Mouse (Mus musculus): ENCODE results near the gene Ces5a. TPM values are rescaled to one million over a fixed set of nuclear protein-coding genes. Genes with fewer than 3 reads are reported as not detected.

Ces5a gene
- total RNA-seq, 1 experiment: not detected

DNA sequence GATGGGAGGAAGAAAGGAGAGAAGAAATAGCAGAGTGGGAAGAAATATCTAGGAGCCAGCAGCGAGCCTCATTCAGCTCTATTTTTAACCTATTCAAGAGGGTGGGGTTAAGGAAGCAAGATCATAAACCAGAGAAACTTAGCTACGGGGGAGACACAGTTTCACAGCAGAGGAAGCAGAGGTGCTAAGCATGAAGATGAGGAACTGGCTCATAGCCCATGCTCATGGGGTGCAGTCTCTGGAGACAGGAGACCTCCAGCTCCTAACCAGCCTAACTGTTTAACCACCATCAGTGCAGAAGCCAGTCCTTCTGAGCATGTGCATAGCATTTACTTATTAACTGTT lies 34.5 kb upstream of the Ces5a start:
- H3K27ac ChIP-seq (ENCODE audit: insufficient read depth, low read depth, low read length, poor library complexity, severe bottlenecking): no peak overlapping the region

DNA sequence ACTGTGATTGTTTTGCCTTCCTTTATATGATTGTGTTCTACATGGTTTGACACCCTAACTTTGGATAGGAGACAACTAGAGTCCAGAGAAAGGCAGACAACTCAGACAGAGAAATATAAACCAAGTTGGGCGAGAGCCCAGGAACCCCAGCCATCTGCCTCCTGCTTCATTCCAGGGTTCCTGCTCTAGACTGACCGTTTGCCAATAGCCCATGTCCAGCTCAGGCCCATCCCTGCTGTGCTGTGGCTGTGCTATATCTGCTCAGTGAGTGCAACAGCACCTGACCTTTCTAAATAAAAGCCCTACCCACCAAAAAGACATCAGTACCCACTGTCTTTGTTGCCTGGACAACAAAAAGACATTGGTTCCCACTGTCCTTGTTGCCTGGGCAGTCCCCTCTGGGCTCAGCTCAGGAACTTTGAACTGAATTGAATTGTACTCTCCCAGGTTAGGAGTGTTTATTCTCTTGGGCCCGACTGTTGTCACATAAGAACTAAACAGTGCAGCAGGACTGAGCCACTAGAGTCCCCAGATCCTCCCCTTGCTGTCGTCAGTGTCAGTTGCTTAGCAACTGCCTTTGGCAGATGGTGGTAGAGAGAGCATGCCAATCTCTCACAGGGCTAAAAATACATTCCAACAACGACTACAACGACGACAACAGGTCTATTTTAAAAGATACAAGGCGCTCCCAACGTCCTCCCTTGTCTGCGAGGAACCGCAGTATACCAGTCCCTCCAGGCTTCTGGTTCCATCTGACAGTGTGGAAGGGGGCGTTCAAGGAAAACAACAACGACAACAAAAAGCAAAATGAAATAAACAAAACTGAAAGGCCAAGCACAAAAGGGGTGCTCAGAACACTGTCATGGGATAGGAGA lies 33.9 kb upstream of the Ces5a start:
- no peak overlapping the region for H3K9ac ChIP-seq (ENCODE audit: insufficient read depth, low read depth, low read length, poor library complexity, severe bottlenecking)
- no peak for DNase-seq (ENCODE audit: low read depth, low spot score)
- H3K4me1 ChIP-seq (ENCODE audit: control insufficient read depth in 2 of 2, insufficient read depth in 2 of 2, low read length in 2 of 2, poor library complexity in 1 of 2): no peaks in the 10 kb centered on the region
- in situ Hi-C loops (cut with MboI; ENCODE audit: low sequenced_read_pairs in 2 of 2, unreplicated experiment in 2 of 2): no loop called here
- no peaks in the 10 kb centered on the region for H3K36me3 ChIP-seq (ENCODE audit: control insufficient read depth, insufficient read depth, low read length, poor library complexity, severe bottlenecking)
- H3K4me3 ChIP-seq (ENCODE audit: insufficient read depth in 1 of 2, low read depth in 1 of 2, low read length in 2 of 2, poor library complexity in 1 of 2, severe bottlenecking in 1 of 2): no peak overlapping the region
- H3K9me3 ChIP-seq (ENCODE audit: control insufficient read depth, insufficient read depth, low read depth, low read length): no peaks in the 10 kb centered on the region
- no peak overlapping the region for H3K27ac ChIP-seq (ENCODE audit: insufficient read depth, low read depth, low read length, poor library complexity, severe bottlenecking)
- TF ChIP-seq ZNF384 (IDR thresholded peaks at IDR 0.05; ENCODE audit: low read depth, low read length) (no peak), ZC3H11A (IDR thresholded peaks at IDR 0.05; ENCODE audit: borderline replicate concordance, low read depth, low read length) (no peak), MAFK (IDR thresholded peaks at IDR 0.05; ENCODE audit: insufficient read depth, low read depth, low read length) (no peak), CHD2 (IDR thresholded peaks at IDR 0.05; ENCODE audit: low read depth, low read length) (no peak), HCFC1 (IDR thresholded peaks at IDR 0.05; ENCODE audit: borderline replicate concordance, insufficient read depth, low read length) (no peak)

More for the DNA sequence above, 34.5 kb upstream of the Ces5a start:
- Histone ChIP-seq H3K9ac (ENCODE audit: insufficient read depth, low read depth, low read length, poor library complexity, severe bottlenecking) (no peak overlapping the region), H3K36me3 (ENCODE audit: control insufficient read depth, insufficient read depth, low read length, poor library complexity, severe bottlenecking) (no peaks in the 10 kb centered on the region), H3K9me3 (ENCODE audit: control insufficient read depth, insufficient read depth, low read depth, low read length) (no peaks in the 10 kb centered on the region), H3K4me3 (ENCODE audit: insufficient read depth in 1 of 2, low read depth in 1 of 2, low read length in 2 of 2, poor library complexity in 1 of 2, severe bottlenecking in 1 of 2) (no peak overlapping the region), H3K4me1 (ENCODE audit: control insufficient read depth in 2 of 2, insufficient read depth in 2 of 2, low read length in 2 of 2, poor library complexity in 1 of 2) (no peaks in the 10 kb centered on the region)
- in situ Hi-C loops (cut with MboI; ENCODE audit: low sequenced_read_pairs in 2 of 2, unreplicated experiment in 2 of 2): no loop called here
- DNase-seq (ENCODE audit: low read depth, low spot score): no peak
- TF ChIP-seq ZC3H11A (IDR thresholded peaks at IDR 0.05; ENCODE audit: borderline replicate concordance, low read depth, low read length) (no peak), ZNF384 (IDR thresholded peaks at IDR 0.05; ENCODE audit: low read depth, low read length) (no peak), MAFK (IDR thresholded peaks at IDR 0.05; ENCODE audit: insufficient read depth, low read depth, low read length) (no peak), HCFC1 (IDR thresholded peaks at IDR 0.05; ENCODE audit: borderline replicate concordance, insufficient read depth, low read length) (no peak), CHD2 (IDR thresholded peaks at IDR 0.05; ENCODE audit: low read depth, low read length) (no peak)

DNA sequence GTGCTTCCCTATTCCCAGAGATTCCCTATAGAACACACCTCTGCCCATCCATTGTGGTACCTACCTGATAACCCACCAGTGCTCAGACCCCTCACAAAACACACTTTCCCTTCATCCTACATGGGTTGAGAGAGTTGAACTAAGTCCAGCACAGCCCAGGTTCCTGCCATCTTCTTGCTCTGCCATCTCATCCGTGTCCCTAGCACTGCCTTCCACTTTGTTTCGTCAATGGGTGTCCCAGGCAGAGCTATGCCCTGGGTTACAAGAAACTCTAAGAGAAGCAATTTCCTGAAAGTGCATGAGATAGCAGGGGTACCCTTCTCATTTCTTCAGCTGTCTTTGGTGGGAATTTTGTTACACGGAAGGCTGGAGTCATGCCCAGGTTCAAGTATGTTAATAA lies 33.0 kb upstream of the Ces5a start:
- H3K4me3 ChIP-seq (ENCODE audit: insufficient read depth in 1 of 2, low read depth in 1 of 2, low read length in 2 of 2, poor library complexity in 1 of 2, severe bottlenecking in 1 of 2): no peak overlapping the region
- DNase-seq (ENCODE audit: low read depth, low spot score): no peak

DNA sequence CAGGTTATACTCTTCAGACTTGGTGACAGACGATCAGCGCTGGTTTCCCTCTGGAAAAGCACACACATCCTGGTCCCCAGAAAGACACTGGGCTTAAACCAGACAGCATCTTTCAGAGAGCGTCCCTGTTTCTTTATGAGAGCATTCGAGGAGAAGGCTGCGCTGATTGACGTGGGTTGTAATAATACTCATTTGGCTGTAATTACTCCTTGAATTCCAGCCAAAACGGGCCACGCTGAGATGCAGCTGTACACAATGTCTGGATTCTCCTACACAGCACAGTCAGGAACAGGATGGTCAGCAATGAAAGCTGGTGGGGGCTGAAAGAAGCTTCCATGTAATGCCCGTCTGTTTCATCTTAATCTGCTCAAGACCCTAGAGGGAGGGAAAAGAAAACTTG lies 31.5 kb upstream of the Ces5a start:
- no peak for DNase-seq (ENCODE audit: low read depth, low spot score)
- Histone ChIP-seq H3K4me3 (ENCODE audit: insufficient read depth in 1 of 2, low read depth in 1 of 2, low read length in 2 of 2, poor library complexity in 1 of 2, severe bottlenecking in 1 of 2) (no peak overlapping the region), H3K9me3 (ENCODE audit: control insufficient read depth, insufficient read depth, low read depth, low read length) (no peaks in the 10 kb centered on the region), H3K9ac (ENCODE audit: insufficient read depth, low read depth, low read length, poor library complexity, severe bottlenecking) (no peak overlapping the region), H3K4me1 (ENCODE audit: control insufficient read depth in 2 of 2, insufficient read depth in 2 of 2, low read length in 2 of 2, poor library complexity in 1 of 2) (no peaks in the 10 kb centered on the region), H3K36me3 (ENCODE audit: control insufficient read depth, insufficient read depth, low read length, poor library complexity, severe bottlenecking) (no peaks in the 10 kb centered on the region), H3K27ac (ENCODE audit: insufficient read depth, low read depth, low read length, poor library complexity, severe bottlenecking) (no peak overlapping the region)
- in situ Hi-C loops (cut with MboI; ENCODE audit: low sequenced_read_pairs in 2 of 2, unreplicated experiment in 2 of 2): no loop called here
- TF ChIP-seq ZC3H11A (IDR thresholded peaks at IDR 0.05; ENCODE audit: borderline replicate concordance, low read depth, low read length) (no peak), HCFC1 (IDR thresholded peaks at IDR 0.05; ENCODE audit: borderline replicate concordance, insufficient read depth, low read length) (no peak), CHD2 (IDR thresholded peaks at IDR 0.05; ENCODE audit: low read depth, low read length) (no peak), MAFK (IDR thresholded peaks at IDR 0.05; ENCODE audit: insufficient read depth, low read depth, low read length) (no peak), ZNF384 (IDR thresholded peaks at IDR 0.05; ENCODE audit: low read depth, low read length) (no peak)

More for the DNA sequence above, 33.0 kb upstream of the Ces5a start:
- Histone ChIP-seq H3K4me1 (ENCODE audit: control insufficient read depth in 2 of 2, insufficient read depth in 2 of 2, low read length in 2 of 2, poor library complexity in 1 of 2) (no peaks in the 10 kb centered on the region), H3K9me3 (ENCODE audit: control insufficient read depth, insufficient read depth, low read depth, low read length) (no peaks in the 10 kb centered on the region), H3K27ac (ENCODE audit: insufficient read depth, low read depth, low read length, poor library complexity, severe bottlenecking) (no peak overlapping the region), H3K9ac (ENCODE audit: insufficient read depth, low read depth, low read length, poor library complexity, severe bottlenecking) (no peak overlapping the region), H3K36me3 (ENCODE audit: control insufficient read depth, insufficient read depth, low read length, poor library complexity, severe bottlenecking) (no peaks in the 10 kb centered on the region)
- in situ Hi-C loops (cut with MboI; ENCODE audit: low sequenced_read_pairs in 2 of 2, unreplicated experiment in 2 of 2): no loop called here
- TF ChIP-seq CHD2 (IDR thresholded peaks at IDR 0.05; ENCODE audit: low read depth, low read length) (no peak), ZNF384 (IDR thresholded peaks at IDR 0.05; ENCODE audit: low read depth, low read length) (no peak), ZC3H11A (IDR thresholded peaks at IDR 0.05; ENCODE audit: borderline replicate concordance, low read depth, low read length) (no peak), HCFC1 (IDR thresholded peaks at IDR 0.05; ENCODE audit: borderline replicate concordance, insufficient read depth, low read length) (no peak), MAFK (IDR thresholded peaks at IDR 0.05; ENCODE audit: insufficient read depth, low read depth, low read length) (no peak)
